Mouse (Mus musculus) cerebellum, postnatal 36 days (tissue): ENCODE results near the gene Slc5a1.
A peak's percentile ranks its signal among the peaks of the same experiment; 100 is the strongest.

Source experiments
- DNase-seq, 2 experiments: peaks; one replicate each; pipeline ENCODE4 v3.0.0; 2021 to 2022; ENCODE audit warnings: mixed read lengths in 2 of 2

Slc5a1 gene

DNA sequence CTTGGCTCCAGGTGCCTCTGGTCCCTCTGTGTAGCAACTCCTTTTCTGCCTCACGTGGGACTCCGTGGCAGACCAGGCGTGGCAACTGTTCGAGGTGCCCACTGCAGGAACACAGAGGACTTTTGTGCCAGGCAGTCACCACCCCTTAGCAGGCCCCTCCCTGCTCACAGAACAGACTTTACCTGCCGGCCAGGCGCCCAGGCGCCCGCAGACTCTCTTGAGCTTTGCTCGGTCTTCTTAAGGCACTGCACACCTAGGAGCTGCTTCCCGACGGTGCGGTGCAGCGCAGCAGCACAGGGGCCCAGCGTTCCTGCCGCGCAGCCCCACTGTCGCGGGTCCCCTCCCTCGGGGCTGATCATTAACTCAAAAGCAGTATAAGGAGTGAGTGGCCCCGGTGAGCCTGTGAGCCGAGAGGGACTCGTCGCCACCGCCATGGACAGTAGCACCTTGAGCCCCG is at the start of gene Slc5a1:
TSS of gene Slc5a1 (plus strand) at position 195 of the 457 bp plus-strand sequence.
- no peak for DNase-seq

DNA sequence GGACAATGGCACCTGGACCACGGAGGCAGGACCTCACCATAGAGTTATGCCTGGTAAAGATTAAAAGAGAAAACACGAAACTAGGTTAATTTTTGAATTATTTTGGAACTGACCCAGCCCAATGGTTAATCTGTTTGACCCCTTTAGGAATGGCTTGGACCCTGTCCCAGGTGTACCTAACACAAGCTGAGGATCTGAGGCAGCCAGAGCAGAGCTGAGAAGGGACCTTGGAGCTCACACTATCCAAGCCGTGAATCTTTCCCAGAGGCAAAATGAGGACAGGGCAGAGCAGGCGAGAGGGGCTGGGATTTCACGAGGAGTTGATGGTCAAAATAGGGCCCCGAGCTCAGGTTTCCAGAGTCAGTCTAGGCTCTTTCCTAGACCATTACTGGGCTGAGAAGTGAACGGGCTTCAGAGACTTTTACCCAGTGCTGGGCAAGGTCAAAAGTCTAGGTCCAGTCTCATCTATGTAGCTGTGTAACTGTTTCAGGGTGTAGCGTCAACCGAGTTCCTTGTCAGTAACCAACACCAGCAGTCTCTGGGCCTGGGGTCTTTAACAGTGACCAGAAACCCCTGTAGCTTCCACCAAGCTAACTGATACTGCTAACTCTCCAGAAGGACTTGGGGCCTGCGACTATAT is 47.8 kb upstream of the Slc5a1 start:
- DNase-seq = no peak

DNA sequence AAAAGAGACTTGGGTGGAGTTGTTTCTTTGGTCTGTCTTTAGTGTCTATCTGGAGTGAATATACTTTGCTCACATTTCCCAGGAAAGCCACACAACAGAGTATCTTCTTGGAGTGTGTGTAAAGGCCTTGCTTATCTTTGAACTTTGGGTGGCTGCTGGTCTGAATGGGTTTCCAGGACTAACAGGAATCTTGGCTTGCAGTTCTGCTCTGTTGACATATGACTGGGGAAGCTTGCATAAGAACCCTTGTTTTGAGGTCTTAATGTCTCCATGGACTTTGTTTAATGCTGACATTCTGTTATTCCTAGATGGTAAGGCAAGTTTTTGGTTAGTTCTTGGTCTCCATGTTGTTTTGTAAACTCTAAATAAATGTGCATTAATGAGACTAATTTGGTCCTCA is 33.9 kb upstream of the Slc5a1 start:
- DNase-seq = no peak

DNA sequence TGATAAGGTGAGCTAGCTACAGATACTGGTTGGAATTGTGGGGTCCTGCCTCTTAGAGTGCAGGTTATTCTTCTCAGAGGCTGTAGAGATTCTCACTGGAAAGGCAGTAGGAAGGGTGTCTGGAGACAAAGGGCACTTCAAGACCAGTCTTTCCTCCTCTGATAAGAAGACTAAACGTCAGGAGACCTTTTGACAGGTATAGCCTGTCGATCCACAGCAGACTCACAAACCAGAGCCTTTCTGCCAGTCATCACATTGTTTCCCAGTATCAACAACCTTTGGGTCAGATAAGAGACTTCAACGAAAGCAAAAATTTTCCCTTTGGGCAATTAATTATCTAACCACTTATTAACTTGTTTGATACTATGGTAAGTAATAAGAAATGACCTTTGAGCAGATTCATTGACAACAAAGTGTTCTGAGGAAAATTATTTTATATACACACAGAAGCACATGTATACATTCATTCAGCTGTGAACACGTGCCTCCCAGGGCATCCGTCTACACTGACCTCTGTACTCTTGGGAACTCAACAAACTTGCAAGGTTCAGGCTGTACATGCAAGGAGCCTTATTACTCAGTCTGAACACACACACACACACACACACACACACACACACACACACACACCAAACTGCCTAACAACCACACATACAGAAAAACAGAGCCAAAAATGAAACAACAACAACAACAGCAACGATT is 27.4 kb upstream of the Slc5a1 start:
- DNase-seq = no peak

DNA sequence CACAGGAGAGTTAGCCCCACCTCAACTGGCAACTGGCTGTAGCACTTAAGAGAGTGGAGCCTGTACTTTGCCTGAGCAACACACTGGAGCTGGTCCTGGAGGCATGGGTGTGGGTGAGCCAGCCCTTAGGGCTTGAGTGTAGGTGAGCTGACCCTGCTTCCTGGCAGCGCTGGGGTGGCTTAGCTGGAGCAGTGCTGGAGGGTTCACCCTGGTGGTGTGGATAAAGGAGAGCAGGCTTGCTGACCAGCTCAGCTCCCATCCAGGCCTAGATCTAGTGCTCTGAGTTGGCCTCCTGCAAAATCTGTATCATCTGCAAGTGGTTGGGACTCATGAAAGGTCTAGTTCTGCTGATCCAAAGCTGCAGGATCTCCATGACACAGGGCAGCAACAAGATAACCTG is 21.1 kb upstream of the Slc5a1 start:
- DNase-seq = no peak

DNA sequence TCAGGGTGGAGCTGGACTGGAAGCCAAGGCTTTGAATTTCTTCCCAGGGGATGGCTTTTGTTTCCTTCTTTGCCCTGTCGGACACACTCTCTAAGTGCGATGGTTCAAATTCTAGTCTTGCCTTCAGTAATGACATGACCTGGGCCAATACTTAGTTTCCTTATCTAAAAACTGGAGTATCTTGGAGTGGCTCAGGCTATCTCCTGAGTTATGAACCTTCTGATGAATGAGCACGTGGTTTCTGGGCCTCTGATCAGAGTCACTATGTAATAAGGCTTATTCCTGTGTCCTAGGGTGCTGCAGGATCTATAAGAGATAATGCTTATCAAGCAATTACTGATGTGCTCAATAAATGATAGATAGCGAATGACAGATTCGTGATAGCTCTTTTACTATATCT is 19.4 kb upstream of the Slc5a1 start:
- DNase-seq = no peak

DNA sequence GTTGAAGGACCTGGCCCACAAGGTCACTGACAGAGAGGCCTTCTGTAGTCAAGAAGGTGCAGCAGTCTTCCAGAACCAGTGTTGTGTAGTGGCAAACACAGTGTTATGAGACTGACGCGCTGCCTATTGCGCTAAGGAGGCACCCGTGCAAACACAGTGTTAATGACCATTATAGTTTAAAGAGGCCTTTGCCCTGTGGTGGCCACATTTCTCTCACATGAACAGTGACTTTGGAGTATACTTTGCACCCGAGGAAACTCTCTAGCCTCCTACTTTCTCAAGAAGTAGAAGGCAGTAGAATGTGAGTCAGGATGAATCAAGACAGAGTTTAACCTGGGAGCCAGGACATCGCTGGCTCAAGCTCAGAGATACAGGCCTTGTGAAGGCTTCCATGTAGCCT is 12.7 kb upstream of the Slc5a1 start:
- DNase-seq = no peak

DNA sequence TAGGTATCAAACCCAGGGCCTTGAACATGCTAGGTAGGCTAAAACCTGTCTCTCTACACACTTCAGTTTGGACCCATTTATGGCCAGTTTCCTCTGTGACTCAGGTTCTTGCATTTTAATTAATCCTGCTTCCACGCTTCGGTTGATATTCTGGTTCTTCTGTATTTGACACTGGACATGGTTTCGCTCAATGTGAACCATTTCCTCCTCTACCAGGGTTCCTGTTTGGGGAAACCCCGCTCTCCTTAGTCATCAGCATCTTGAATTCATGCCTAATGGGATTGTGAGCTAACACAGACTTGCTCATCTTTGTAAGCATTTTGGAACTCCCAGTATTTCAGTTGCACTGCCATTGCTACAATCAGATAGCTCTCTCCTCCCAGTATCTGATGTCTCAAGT is 8.7 kb upstream of the Slc5a1 start:
- DNase-seq = no peak

DNA sequence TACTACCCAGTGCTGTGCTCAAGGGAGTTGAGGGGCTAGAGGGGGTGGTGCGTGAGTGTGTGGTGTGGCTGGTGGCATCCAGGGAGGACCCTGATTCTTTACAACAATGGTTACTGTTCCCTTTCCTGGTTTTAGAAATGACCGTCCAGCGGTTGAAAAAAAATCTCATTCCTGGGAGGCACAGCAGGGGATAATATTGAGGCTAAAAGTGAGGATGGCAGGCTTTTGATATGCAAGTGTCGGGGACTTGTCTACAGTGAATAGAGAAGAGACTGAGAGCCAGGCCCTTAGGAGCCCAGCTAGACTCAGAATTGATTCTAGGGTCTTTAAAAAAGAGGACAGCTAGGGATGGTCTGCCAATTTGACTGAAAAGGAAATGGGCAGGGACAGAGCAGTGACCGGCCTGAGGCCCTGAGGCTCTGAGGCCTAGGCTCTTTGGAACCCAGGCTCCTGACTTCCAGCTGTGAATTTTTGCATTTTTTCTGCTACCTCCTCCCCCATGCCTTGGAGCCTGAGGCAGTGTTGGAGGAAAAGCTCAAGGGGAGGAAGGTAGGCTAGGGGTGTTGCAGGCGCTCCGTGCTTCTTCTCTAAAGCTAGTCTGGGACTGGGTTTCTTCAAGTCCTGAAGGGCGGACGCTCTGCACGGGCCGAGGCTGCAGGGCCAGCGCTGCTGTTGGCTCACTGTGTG is 1.5 kb upstream of the Slc5a1 start:
- no peak for DNase-seq

DNA sequence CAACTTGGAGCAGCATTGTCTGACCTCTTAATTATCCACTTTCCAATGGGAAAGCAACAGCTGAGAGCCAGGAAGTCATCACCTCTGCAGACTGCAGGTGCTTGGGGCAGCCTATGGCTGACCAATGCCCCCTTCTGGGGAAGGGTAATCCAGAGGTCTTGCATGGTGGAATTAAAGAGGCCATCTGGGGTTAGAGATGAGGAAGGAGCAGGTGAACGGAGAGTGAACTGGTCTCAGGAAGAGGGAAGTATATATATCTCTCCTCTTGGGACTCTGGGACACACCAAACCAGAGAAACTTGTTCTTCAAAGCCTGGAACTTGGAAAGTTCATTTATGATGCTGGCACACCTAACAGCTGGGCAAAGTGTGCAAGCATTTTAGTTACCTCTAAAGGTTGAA is 857 bp downstream of the Slc5a1 start:
- DNase-seq = no peak

DNA sequence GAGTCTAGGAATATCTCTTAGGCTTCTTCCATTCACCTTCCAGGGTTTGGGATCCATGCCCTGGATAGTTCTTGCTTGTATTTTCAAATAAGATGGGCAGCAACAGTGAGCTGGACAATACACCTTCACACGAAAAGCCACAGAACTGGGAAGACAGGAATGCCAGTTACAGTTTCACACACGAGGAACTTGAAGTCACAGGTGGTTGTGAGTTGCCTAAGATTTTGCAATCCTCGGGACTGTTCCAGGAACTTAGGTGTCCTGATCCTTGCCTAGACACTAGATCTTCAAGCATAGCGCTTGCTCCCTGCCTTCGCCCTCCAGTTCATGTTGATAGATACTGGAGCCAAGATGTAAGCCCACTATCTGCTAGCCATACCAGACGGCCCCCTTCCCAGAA is 1.6 kb downstream of the Slc5a1 start:
- no peak for DNase-seq

DNA sequence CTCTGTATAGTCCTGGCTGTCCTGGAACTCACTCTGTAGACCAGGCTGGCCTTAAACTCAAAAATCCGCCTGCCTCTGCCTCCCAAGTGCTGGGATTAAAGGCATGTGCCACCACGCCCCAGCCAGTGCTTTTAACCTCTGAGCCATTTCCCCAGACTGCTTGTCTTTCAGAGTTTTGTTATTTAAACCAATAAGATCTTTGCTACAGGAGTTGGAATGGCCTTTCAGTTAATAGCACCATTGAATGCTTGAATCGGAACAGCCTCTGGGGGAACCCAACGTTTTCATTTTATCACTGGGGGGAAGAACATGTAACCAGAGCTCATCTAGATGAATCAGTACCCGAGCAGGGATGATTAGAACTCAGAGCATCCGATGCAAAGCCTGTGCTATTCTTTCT is 3.0 kb downstream of the Slc5a1 start:
- no peak for DNase-seq

DNA sequence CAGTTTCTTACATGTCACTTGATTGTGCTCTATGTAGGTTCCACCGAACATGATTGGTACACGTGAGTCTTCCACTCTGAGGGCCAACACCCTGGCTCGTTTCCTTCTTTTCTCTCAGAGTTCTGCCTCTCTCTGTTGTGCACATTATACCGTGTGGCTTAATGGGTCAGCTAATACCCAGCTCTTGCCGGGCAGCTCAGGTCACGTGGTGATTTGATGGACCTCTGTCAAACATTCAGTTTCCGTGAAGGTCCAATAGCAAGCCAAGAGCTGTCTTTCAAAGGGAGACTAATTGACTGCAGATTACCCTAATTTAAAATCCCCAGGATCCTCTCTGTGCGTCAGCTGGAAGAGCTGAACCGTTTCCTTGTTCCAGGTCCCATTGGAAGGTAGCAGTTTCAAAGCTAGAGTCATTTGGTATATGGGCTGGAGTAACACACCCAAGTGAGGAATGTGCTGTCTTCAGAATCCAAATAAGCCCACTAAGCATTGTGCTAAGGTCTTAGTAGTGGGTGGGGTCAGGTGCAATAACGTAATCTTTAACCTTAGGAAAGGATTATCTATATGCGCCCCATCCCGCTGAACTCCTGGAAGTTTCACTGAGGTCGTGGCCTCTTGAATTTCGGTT is 3.9 kb downstream of the Slc5a1 start:
- DNase-seq = no peak

DNA sequence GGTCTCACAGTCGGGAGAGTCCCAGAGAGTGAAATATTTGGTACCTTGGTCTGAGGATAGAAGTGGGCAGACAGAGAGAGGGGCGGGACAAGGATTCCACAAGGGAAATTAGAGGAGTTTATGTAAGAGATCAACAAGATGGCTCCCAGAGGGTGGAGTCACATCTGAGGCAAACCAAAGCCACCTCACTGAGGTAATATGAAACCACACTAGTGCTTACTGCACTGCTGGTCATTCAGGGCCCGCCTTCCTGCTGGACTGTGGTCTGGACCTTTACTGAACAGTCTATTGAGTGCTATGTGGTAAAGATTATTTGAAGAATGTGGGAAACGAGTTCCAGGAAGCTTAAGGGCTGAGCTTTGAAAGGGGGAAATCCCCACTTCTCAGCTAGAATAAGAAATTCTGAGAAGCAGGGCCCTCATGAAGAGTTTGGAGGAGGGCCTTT is 17.9 kb downstream of the Slc5a1 start:
- no peak for DNase-seq

DNA sequence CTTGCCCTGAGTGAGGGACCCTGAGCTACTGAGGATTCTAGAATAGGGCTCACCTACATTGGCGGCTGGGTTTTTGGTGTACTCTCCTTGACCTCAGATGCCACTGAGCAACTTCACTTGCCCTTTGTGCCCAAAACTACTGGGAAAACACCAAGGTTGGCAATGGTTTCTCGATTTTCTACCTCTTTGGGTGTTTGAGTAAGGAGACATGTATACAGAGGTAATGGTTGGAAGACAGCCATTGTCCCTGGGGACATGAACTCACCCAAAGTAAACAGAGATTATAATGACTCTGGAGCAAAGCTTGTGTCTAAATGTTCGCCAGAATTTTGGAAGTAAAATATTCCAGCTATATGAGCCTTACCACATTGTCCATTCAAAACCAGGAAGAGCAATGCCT is 19.6 kb downstream of the Slc5a1 start:
- DNase-seq = no peak

DNA sequence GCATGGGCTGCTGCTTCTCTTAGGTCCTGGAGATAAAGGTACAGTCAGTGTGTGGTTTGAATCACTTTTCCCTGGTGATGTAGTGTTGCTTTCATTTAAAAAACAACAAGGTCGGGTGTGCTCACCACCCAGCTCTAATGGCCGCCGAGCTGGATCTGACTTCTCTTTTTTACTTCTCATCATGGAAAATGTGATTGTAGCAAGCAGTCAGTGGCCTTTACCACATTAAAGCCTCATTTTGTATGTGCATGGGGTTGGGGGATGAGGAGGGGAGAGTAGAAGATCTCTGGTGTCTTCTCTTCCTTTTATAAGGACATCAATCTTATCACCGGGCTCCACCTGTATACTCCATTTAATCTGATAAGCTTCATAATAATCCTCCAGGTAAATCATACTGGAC is 21.3 kb downstream of the Slc5a1 start:
- no peak for DNase-seq

DNA sequence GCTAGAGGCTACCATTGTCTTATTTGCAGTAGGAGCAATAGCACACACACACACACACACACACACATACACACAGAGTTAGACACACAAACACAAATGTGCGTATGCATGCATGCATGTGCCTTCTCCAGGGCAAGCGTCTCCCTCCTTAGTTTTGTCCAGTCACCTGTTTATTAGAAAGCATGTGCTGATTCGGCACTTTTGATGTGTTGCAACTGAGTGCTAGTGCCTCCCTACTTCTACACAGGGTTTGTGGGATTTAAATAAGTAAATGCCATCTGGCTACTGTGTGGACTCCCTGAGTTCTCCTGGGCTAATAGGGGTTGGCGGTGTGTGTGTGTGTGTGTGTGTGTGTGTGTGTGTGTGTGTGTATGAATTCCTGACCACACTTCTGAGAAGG is 30.1 kb downstream of the Slc5a1 start:
- no peak for DNase-seq

DNA sequence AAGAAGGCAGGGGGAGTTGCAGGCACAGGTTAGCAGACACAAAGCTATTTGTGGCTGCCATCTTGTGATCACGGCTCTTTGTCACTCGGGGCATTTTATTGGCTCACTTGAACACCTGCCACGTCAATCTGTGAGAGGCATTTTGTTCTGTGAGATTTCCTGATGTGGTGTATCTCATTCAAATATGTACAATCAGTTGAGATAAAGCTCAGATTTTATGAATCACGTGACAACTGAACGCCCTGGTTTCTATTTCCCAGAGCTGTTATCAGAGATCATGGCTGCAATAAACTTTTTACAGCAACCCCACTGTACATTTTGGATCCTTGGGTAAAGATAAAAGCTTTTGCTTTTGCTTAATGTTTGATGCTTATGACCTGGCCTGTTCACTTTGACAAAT is 31.6 kb downstream of the Slc5a1 start:
- DNase-seq = no peak

DNA sequence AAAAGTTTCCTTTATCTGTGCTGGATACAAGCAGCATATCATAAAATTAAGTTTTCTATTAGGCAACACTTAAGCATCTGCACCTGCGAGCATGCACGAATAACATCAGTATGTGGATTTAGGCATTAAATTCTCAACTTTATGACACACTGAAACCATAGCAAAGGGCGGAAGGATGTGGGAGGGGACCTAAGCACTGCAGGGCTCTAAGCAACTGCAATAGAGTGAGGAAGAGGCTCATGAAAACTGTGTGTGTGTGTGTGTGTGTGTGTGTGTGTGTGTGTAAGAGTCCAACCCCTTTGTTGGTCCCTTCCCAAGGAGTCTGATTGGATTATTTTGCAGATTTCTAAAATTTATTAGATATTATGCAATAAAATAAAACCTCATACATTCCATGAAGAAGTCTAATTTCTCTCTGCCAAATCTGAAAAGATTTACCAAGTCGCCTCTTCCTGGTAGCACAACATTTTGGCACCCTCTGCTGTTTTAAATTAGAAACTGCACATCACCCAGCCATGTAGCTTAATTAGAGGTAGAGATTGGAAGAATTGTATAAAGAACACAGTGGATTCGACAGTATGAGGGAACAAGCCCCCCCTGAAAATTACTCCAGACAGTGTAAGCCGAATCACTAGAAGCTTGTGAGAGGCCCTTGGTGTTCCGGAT is 38.9 kb downstream of the Slc5a1 start:
- DNase-seq = peak; percentile 11 to 44

DNA sequence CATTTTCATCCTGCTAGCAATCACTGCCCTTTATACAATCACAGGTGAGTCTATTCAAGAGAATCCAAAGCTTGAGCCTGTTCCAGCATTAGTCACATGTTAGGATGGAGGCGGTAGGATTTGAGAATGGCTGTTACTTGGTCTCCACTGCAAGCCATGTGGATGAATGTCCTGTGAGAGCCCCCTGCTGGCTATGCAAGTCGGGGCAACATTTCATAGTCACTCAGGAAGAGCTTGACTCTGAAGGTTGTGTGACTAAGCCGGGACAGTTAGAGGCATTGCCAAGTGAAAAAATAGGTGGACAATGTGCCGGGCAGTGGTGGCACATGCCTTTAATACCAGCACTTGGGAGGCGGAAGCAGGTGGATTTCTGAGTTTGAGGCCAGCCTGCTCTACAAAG is 40.0 kb downstream of the Slc5a1 start:
- DNase-seq = no peak

DNA sequence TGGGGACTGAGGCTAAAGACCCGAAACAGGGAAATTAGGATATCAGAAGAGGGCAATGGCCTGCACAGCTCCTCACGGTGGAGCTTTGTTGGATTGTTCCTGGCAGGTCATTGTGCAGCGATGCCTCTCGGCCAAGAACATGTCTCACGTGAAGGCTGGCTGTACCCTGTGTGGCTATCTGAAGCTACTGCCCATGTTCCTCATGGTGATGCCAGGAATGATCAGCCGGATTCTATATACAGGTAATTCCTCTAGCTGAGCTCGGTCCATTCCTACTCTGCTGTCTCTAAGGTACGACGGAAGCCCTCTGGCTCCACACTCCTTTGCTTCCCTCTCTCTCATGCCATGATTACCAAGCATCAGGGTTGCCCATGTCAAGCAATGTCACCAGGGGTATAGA is 42.8 kb downstream of the Slc5a1 start:
- no peak for DNase-seq

DNA sequence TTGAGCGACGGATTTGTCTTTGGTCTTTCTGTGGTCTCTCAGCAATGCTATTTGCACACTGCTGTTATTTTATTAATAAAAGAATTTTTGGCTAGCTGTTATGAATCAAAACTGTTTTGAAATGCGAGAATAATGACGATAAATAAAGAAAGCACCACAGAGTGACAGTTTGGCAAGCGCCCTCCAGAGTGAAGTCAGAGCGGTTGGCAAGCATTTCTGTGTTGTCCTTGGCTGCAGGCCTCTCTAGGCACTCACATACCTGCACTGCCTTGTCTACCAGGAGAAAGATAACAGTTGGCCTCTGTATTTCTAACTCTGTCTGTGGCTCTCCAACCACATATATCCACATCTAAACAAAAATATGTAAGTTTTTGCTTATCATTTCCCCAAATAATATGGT is 43.7 kb downstream of the Slc5a1 start:
- DNase-seq = peak; percentile 7 to 10

DNA sequence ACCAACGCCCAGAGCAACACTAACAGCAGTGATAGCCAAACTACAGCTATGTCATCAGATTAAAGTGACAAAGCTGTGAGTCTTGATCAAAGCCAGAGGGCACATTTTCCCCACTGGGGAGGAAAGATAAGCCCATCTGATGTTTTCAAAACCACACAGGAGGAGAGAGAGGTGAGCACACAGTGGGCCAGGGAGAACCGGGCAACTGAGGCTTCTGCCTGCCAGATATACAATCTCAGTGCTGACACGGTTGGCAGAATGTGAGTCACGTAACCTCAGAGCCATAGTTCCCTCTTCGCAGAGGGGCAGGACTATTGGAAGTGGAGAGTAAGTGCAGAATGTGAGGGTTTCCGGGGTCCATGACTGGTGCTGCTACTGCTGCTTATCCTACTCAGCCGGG is 89.5 kb downstream of the Slc5a1 start:
- DNase-seq = no peak
